Mouse (Mus musculus): Measurements from ENCODE around the gene Ccdc50. TPM values are rescaled to one million over a fixed set of nuclear protein-coding genes. Genes with fewer than 3 reads are reported as not detected.

The Ccdc50 gene
- total RNA-seq, 4 experiments from 2014 or later: 73.9 to 108 (median 87.9) TPM

DNA sequence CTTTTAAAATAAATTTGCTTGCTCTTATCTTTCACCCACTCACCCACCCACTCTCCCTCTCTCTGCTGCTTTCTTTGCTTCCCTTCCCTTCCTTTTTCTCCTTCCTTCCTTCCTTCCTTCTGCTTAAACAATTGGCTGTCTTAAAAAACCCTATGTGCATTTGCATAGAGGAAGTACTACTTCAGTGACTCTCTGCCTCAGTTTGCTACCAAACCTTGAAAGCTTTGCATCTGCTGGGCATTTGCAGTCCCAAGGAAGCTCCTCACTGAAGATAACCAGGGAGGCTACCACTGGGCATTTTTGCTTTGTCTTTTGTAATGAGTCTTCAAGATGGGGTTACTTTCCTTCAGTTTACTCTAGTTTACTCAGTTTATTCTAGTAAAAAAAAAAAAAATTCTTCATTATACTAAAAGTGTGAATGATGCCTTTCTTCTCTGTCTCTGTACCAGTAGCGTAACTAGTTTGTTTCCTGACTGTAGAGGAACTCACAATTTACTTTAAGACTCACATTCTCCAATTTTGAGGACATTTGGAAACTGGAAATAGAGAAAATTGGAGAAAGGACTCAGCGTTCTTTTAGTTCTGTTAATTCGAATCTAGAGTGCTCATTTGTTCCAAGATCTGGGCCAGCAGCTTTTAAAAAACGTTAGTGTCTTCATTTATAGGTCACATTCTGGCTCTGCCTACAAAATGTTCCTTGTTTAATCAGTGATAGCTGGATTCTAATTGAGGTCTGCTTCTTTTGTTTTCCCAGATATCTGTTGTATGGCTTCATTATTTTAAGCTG, 6.8 kb downstream of the Ccdc50 start:
- no peak for DNase-seq (ENCODE audit: low spot score in 2 of 2)

DNA sequence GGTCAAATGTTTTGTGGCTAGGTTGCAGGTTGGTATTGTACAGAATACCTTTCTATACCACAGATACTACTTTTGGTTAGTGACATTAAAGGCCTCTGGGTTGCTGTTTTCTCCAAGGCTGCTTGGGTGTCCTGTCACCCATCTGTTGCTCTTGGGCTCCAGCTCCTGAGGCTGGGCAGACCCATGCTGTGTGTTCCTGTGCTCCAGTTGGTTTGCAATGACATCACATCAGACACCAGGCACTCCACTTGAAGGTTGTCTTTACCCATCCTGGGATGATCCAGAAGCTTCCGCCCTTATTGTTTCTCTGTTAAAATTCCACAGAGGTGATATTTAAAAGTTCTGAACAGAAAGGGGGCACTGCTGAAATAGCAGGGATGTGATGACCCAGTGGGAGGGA, 8.3 kb downstream of the Ccdc50 start:
- no peak for DNase-seq (ENCODE audit: low spot score in 2 of 2)

DNA sequence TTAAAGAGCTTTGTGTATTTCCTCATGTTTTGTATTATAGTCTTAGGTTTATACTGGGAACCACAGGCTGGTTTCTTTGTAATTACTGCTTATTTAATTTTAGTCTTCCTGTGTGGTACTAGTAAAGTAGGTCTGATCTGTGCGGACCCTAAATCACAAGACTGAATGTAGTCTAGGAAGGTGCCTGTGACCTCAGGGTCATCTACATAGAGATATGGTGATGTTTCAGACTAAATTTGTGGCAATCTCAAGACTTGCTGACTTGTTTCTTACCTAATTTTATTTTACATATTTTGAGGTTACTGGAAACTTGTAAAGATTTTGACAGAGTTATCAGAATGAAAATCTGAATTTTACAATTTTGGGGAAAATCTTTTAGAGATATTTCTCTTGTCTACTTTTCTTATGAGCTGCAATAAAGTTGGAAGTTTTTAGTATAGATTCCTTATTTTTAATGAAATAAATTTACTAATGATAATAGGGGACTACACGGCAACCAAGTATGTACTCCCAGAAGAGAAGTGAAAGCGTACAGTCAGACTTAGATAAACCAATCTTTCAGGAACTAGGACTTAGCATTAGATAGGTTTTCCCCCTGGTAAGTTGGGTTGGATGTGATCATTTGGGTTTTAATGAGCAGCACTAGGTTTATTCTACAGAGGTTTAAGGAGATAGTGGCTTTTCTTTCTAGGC, 10.5 kb downstream of the Ccdc50 start:
- DNase-seq (ENCODE audit: low spot score in 2 of 2): no peak

- DNase-seq (ENCODE audit: low spot score in 2 of 2): no peak
Observed at GRCm38 (mm10) chr16:27399719-27400253, 11.1 kb downstream of the Ccdc50 start.

DNA sequence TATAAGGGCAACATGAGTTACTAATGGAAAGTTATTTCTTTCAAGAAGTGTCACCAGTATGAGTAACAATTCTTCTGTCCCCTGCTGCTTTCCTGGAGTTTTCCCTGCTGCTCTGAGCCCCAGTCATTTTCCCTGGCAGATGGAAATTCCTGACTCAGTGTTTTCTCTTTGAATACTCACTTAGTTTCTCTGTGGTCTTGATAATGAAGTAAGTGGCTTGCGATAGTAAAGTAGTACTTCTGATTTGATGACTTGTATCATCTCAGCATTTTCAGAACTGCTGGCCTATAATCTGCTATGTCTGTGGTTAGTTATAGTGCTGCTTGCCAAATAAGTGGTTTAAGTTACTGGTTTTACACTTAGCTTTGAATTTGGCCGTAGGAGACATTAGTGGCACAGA, 12.9 kb downstream of the Ccdc50 start:
- DNase-seq (ENCODE audit: low spot score in 2 of 2): no peak

- DNase-seq (ENCODE audit: low spot score in 2 of 2): no peak
Observed at GRCm38 (mm10) chr16:27404107-27404506, 15.4 kb downstream of the Ccdc50 start.

DNA sequence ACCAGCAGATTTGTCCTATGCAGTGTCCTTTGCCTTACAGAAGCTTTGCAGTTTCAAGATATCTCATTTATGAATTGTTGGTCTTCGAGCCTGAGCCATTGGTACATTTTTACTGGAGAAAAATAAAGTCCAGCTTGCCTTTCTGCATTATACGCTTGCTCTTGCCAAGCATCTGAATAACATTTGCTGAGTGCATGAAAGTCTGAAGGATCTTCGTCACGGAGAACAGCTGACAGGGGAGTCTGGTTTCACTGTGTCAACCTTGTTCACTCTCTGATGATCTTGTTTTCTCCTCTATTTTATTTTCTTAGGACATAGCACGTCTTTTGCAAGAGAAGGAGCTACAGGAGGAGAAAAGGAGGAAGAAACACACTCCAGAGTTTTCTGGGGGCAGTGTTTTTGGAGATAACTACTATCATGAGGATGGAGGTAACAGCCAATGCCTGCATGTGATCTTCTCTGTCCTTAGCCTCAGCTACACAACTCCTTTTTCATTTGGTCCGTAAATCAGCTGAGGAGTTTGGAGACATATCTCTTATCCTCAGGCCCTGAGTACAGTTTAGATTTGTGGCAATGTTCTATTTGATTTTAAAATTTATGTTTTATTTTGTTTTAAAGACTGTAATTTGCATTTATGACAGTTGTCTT, 28.4 kb downstream of the Ccdc50 start:
- peak; percentile 15 to 25 for DNase-seq (ENCODE audit: low spot score in 2 of 2)

DNA sequence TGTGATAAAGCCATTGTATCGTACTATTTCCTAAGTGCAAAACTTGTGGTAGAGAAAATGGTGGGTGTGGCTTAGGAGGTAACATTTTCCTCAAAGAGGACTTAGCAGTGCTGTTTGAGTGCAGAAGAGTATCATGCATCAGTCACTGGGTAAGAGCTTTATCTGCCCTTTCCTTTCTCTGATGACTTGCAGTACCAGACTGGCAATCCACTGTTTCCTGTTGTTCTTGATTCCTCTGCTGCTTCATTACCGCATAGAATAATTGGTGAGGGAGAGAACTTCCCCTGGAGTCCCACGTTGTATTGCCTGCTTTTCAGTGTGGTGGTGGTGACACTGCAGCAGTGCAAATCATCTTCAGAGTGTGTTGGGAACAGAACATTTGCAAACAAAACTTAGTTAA, 29.0 kb downstream of the Ccdc50 start:
- DNase-seq (ENCODE audit: low spot score in 2 of 2): no peak

- no peak for DNase-seq (ENCODE audit: low spot score in 2 of 2)
Observed at GRCm38 (mm10) chr16:27420982-27421381, 32.3 kb downstream of the Ccdc50 start.

DNA sequence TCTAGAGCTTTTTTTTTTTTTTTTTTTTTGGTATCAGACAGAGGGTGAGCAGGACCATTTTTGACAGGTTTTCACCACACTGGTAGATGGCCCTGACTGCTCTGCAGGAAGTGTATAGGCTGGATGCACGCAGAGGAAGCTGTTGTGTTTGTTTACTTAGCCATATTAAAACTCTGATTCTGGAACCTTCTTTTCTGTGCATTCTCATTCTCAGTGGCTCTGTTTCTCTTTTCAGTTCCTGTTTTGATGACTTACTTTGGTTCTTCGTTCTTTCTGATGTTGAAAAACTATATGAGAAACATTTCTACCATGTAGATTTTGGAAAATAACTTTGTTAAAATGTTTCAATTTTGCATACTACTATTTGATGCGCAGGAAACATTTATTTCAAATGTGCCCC, 46.4 kb downstream of the Ccdc50 start:
- no peak for DNase-seq (ENCODE audit: low spot score in 2 of 2)

GRCm38 (mm10) chr16:27443941-27444340, 55.3 kb downstream of the Ccdc50 start:
- DNase-seq (ENCODE audit: low spot score in 2 of 2): no peak

DNA sequence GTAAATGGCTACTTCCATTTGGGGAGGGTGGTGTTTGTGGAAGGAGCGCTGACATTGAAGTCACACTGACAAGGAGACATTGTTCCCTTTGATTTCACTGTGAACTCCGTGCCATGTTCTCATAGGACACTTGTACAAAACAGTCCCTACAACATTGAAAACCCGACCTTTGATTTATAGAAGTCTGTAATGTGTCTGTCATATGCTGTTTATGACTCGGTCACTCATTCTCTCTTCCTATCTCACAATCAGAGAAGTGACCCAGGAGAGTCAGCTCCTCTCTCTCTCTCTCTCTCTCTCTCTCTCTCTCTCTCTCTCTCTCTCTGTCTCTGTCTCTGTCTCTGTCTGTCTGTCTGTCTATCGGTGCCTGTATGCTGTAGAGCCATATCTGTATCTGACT, 60.7 kb downstream of the Ccdc50 start:
- DNase-seq (ENCODE audit: low spot score in 2 of 2): no peak

- no peak for DNase-seq (ENCODE audit: low spot score in 2 of 2)
Observed at GRCm38 (mm10) chr16:27450655-27451054, 62.0 kb downstream of the Ccdc50 start.

DNA sequence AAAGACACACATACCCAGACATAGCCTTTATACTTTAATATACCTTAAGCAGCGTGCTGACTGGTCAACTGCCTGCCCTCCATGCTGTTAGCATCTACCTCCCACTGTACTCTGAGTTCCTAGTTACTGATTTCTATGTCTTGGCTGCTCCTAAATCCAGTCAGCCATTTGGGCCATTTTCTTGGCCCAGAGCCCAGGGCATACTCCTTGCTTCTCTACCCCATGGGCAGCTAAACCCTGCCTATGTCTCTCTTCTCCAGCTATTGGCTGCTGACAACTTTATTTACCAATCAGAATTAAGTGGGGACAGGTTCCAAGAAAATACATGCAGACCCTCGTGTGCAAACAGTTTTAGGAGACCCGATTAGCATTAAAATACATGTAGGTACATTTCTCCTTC, 64.7 kb downstream of the Ccdc50 start:
- no peak for DNase-seq (ENCODE audit: low spot score in 2 of 2)

DNA sequence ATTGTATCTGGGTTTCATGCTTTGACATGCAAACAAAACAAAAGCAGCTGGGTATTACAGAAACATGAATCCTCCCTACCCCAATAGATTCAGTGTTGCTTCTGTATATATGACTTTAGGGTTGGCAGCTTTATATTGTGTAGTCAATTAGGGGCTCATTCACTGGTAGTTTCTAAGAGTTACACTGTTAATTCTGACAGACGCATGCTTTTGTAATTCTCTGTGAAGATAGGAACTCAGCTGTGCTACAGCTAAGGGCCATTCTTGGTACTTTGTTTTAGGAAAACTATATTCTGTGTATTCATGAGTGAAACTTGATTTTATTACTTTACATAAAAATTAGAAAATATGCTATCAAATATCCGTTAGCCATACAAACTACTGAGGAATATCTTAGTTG, 65.2 kb downstream of the Ccdc50 start:
- DNase-seq (ENCODE audit: low spot score in 2 of 2): no peak

DNA sequence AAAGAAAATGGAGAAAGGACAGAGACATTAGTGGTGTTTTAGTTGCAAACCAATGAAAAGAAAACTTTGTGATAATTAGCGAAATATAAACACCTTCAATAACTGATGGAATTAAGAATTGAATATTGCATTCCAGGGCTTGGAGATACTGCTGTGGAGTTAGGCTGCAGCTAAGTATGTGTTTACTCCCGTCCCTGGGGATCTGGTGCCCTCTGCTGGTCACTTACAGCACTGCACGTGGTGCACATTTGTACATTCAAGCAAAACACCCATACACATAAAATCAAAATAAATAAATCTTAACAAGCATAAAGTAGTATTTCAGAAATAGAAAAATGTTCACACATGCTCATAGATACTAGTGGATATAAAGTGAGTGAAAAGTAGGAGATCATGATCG, 68.6 kb downstream of the Ccdc50 start:
- peak; percentile 32 to 40 for DNase-seq (ENCODE audit: low spot score in 2 of 2)

GRCm38 (mm10) chr16:27468731-27469130, 80.1 kb downstream of the Ccdc50 start:
- no peak for DNase-seq (ENCODE audit: low spot score in 2 of 2)

DNA sequence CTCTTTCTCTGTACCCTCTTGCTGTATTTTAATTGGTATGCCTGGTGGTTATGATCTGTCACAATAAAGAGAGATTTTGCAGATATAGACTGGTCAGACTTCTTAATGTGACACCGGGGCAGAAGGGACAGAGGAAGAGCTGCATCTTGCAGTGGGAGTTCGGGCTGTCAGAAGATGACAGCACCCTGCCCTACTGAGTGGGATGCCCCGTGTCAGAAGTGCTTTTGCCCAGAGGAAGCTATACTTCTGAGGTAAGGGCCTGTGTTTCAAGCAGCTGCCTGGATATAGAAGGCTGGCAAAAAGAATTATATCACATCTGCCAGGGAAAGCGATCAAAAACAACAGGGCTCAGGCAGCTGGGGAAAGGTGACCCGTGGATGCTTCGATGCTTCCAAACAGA, 82.7 kb downstream of the Ccdc50 start:
- DNase-seq (ENCODE audit: low spot score in 2 of 2): no peak

- no peak for DNase-seq (ENCODE audit: low spot score in 2 of 2)
Observed at GRCm38 (mm10) chr16:27483834-27484233, 95.2 kb downstream of the Ccdc50 start.
